Mouse (Mus musculus) T-helper 17 cell (primary cell): ENCODE measurements around the gene Amdhd2.

Experiments used
- in situ Hi-C, 2 experiments: fragments of 300-600 bp; cut with MboI, MseI; formaldehyde crosslinking; loops; 1 replicate in 1 of 2; 2 replicates in 1 of 2; pipeline ENCODE4 v1.15.1; 2025; ENCODE audit warnings: high pct_unique_total_duplicates in 2 of 2

Amdhd2 gene

GRCm38 (mm10) chr17:24113031-24113430 is 50.5 kb downstream of the Amdhd2 start:
- in situ Hi-C loops = no loop called here

- in situ Hi-C loops = no loop called here
These were observed 52.3 kb downstream of the Amdhd2 start for GRCm38 (mm10) chr17:24111256-24111655.

GRCm38 (mm10) chr17:24108896-24109295 is 54.7 kb downstream of the Amdhd2 start:
- in situ Hi-C loops = no loop called here
